Mouse (Mus musculus): ENCODE data around the gene Abhd17c.

DNA sequence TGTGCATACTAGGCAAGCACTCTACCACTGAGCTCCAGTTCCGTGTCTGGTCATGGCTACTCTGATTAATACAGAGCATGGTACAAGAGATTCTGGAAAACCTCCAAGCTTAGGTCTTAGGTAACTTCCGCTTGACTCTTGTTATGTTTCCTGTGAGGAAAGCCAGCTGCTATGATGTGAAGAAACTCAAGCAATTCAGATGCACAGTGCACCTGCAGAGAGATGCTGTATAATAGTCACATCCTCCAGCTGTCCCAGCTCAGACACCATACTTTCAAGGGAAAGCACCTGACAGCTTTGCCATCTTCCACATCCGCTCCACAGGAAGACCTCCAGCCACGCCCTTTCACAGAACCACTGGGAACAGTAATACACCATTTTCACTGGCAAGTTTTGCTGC, 21.7 kb upstream of the Abhd17c start:
- TF ChIP-seq POLR2A (IDR thresholded peaks at IDR 0.05; ENCODE audit: low read depth, low read length) (no peak), CTCF (conservative IDR thresholded peaks at IDR 0.05; ENCODE audit: insufficient read depth, insufficient read length, low read depth, low read length) (no peak)
